Mouse (Mus musculus): ENCODE measurements around the gene Xpr1.

DNA sequence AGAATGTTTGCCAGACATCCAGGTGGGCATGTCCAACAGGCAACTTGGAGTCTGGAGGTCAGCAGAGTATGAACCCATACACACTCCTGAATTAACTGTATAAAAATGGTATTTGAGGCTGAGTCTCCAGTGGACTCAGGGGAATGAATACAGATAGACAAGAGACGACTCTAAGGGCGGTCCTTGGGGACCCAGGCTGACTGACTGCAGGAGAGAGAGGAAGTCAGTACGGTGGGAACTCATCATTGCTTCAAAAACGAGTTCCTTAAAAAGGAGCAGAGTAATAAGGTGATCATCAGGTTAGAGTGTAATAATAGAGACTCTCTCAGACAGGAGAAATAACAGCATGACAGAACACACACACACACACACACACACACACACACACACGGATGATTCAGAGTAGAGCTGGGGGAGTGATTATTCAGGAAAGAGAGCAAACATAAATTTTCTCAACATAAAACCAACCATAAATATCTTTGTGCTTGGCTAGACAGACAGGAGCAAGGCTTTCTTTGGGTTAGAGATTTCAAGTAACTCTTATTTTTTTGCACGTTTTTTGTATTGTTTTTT lies 8.6 kb upstream of the Xpr1 start:
- TF ChIP-seq POLR2AphosphoS5 (IDR thresholded peaks at IDR 0.05; ENCODE audit: borderline replicate concordance, low read depth, low read length) = no peak
- TF ChIP-seq ZKSCAN1 (IDR thresholded peaks at IDR 0.05; ENCODE audit: low read depth, low read length) = no peak
